Mouse (Mus musculus): ENCODE measurements around the gene Txndc16. TPM values are rescaled to one million over a fixed set of nuclear protein-coding genes. Genes with fewer than 3 reads are reported as not detected.
A peak's percentile ranks its signal among the peaks of the same experiment; 100 is the strongest.

The Txndc16 gene
- 14.1 and 16.0 TPM in 2 replicates for polyA plus RNA-seq (2014; fragmentation: Nextera tagmentation; extraction: Ambion mirVana)

DNA sequence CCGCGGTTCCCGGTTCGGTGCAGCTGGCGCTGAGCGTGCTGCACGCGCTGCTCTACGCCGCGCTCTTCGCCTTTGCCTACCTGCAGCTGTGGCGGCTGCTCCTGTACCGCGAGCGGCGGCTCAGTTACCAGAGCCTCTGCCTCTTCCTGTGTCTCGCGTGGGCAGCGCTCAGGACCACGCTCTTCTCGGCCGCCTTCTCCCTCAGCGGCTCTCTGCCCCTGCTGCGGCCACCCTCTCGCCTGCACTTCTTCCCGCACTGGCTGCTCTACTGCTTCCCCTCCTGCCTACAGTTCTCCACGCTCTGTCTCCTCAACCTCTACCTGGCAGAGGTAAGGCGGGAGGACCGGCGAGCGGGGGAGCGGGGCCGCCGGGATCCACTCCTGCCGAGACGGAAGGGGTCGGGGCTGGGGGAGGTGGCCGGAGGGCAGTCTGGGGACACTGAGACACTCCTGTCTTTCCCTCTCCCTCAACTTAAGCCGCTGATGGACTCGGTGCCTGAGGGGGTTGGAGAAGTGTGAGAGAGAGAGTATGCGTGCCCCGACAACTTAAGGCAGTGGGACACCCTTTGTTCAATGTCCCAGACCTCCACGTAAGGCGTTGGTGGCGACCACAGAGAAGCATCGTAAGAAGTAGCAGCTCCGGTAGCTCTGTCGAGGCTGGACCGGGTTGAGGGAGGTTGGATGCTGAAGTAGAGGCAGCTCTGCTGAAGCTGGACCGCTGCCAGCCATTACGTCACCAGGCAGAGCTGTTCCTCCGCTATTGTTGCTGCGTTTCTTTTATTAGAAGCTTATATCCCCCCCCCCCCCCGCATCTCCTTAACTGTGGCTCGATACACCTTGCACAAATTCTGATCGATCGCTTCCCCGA lies at the start of gene Txndc16:
TSS of gene Txndc16 (minus strand) at position 239 of the 867 bp plus-strand sequence.
- Histone ChIP-seq H3K4me2 (ENCODE audit: low read depth, severe bottlenecking) (peak within 1 kb of the TSS; percentile 93), H3K36me3 (ENCODE audit: control insufficient read depth, insufficient read depth, low read length) (no peaks in the 10 kb centered on the region), H3K9me3 (ENCODE audit: control insufficient read depth, low read length) (no peaks in the 10 kb centered on the region), H3K9ac (ENCODE audit: low read length) (peak within 1 kb of the TSS; percentile 85), H3K27ac (replicated peaks; ENCODE audit: low read depth, low read length) (peak within 1 kb of the TSS; percentile 87), H3K4me3 (ENCODE audit: low read depth, low read length) (peak within 1 kb of the TSS; percentile 76), H3K27me3 (ENCODE audit: control insufficient read depth, insufficient read depth, low read length) (no peaks in the 10 kb centered on the region), H3K4me1 (ENCODE audit: control insufficient read depth, insufficient read depth, low read length) (no peaks in the 10 kb centered on the region)
- peak; percentile 15 for ATAC-seq (ENCODE audit: insufficient number of reproducible peaks, low FRiP score, low TSS enrichment, low read depth)
- DNase-seq (ENCODE audit: low spot score), result peak; percentile 81
- WGBS, result under 1% methylated on average over 48 of the region's 59 CpGs

GRCm38 (mm10) chr14:45263831-45264592 lies 43.9 kb upstream of the Txndc16 start:
- no peaks in the 10 kb centered on the region for H3K9me3 ChIP-seq (ENCODE audit: control insufficient read depth, low read length)
- ATAC-seq (ENCODE audit: insufficient number of reproducible peaks, low FRiP score, low TSS enrichment, low read depth), result no peak
- H3K36me3 ChIP-seq (ENCODE audit: control insufficient read depth, insufficient read depth, low read length), result no peaks in the 10 kb centered on the region
- no peak for DNase-seq (ENCODE audit: low spot score)
- no peak overlapping the region for H3K9ac ChIP-seq (ENCODE audit: low read length)
- H3K4me1 ChIP-seq (ENCODE audit: control insufficient read depth, insufficient read depth, low read length), result no peaks in the 10 kb centered on the region
- 77% methylated on average over 3 of the region's 3 CpGs for WGBS
- no peaks in the 10 kb centered on the region for H3K27me3 ChIP-seq (ENCODE audit: control insufficient read depth, insufficient read depth, low read length)
- H3K4me2 ChIP-seq (ENCODE audit: low read depth, severe bottlenecking), result no peak overlapping the region
- H3K4me3 ChIP-seq (ENCODE audit: low read depth, low read length), result no peak overlapping the region
- no peak overlapping the region for H3K27ac ChIP-seq (replicated peaks; ENCODE audit: low read depth, low read length)

DNA sequence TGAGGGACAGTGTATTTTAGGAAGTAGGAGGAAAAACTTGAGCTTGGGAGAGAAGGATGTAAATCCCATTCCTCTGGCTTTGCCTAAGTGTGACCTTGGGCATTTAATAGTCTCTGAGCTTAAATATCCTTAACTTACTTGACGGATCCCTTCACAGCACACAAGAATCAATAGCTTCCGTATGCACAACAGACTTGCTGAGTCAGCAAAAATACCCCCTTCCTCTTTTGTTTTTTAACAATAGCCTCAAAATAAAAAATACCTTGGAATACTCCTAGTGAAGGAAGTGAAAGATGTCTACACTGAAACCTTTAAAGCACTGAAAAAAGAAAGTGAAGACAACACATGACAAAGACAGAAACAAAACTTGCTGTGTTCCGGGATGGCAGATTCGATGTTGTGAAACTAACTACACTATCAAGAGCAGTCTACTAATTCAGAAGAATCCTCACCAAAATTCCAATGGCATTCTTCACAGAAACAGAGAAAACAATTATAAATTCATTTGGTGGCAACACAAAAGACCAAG lies 31.5 kb upstream of the Txndc16 start:
- Histone ChIP-seq H3K36me3 (ENCODE audit: control insufficient read depth, insufficient read depth, low read length) (no peaks in the 10 kb centered on the region), H3K9ac (ENCODE audit: low read length) (no peak overlapping the region), H3K9me3 (ENCODE audit: control insufficient read depth, low read length) (no peaks in the 10 kb centered on the region), H3K27me3 (ENCODE audit: control insufficient read depth, insufficient read depth, low read length) (no peaks in the 10 kb centered on the region), H3K4me2 (ENCODE audit: low read depth, severe bottlenecking) (no peak overlapping the region), H3K27ac (replicated peaks; ENCODE audit: low read depth, low read length) (no peak overlapping the region), H3K4me1 (ENCODE audit: control insufficient read depth, insufficient read depth, low read length) (no peaks in the 10 kb centered on the region), H3K4me3 (ENCODE audit: low read depth, low read length) (no peak overlapping the region)
- WGBS, result 92% methylated on average over 4 of the region's 4 CpGs
- DNase-seq (ENCODE audit: low spot score), result no peak
- no peak for ATAC-seq (ENCODE audit: insufficient number of reproducible peaks, low FRiP score, low TSS enrichment, low read depth)

- Histone ChIP-seq H3K9me3 (ENCODE audit: control insufficient read depth, low read length) (no peaks in the 10 kb centered on the region), H3K27ac (replicated peaks; ENCODE audit: low read depth, low read length) (no peak overlapping the region), H3K4me3 (ENCODE audit: low read depth, low read length) (no peak overlapping the region), H3K9ac (ENCODE audit: low read length) (no peak overlapping the region), H3K36me3 (ENCODE audit: control insufficient read depth, insufficient read depth, low read length) (no peaks in the 10 kb centered on the region), H3K4me1 (ENCODE audit: control insufficient read depth, insufficient read depth, low read length) (no peaks in the 10 kb centered on the region), H3K27me3 (ENCODE audit: control insufficient read depth, insufficient read depth, low read length) (no peaks in the 10 kb centered on the region), H3K4me2 (ENCODE audit: low read depth, severe bottlenecking) (no peak overlapping the region)
- DNase-seq (ENCODE audit: low spot score) (no peak), ATAC-seq (ENCODE audit: insufficient number of reproducible peaks, low FRiP score, low TSS enrichment, low read depth) (no peak)
- WGBS, result 53% methylated on average over 1 of the region's 1 CpGs
Observed at GRCm38 (mm10) chr14:45241613-45242012, 21.5 kb upstream of the Txndc16 start.

GRCm38 (mm10) chr14:45239042-45239441 lies 18.9 kb upstream of the Txndc16 start:
- no peak for DNase-seq (ENCODE audit: low spot score)
- H3K4me2 ChIP-seq (ENCODE audit: low read depth, severe bottlenecking), result no peak overlapping the region
- no peaks in the 10 kb centered on the region for H3K4me1 ChIP-seq (ENCODE audit: control insufficient read depth, insufficient read depth, low read length)
- H3K36me3 ChIP-seq (ENCODE audit: control insufficient read depth, insufficient read depth, low read length), result no peaks in the 10 kb centered on the region
- WGBS, result 79% methylated on average over 2 of the region's 2 CpGs
- no peak overlapping the region for H3K4me3 ChIP-seq (ENCODE audit: low read depth, low read length)
- no peaks in the 10 kb centered on the region for H3K27me3 ChIP-seq (ENCODE audit: control insufficient read depth, insufficient read depth, low read length)
- H3K9me3 ChIP-seq (ENCODE audit: control insufficient read depth, low read length), result no peaks in the 10 kb centered on the region
- no peak for ATAC-seq (ENCODE audit: insufficient number of reproducible peaks, low FRiP score, low TSS enrichment, low read depth)
- no peak overlapping the region for H3K27ac ChIP-seq (replicated peaks; ENCODE audit: low read depth, low read length)
- H3K9ac ChIP-seq (ENCODE audit: low read length), result no peak overlapping the region

DNA sequence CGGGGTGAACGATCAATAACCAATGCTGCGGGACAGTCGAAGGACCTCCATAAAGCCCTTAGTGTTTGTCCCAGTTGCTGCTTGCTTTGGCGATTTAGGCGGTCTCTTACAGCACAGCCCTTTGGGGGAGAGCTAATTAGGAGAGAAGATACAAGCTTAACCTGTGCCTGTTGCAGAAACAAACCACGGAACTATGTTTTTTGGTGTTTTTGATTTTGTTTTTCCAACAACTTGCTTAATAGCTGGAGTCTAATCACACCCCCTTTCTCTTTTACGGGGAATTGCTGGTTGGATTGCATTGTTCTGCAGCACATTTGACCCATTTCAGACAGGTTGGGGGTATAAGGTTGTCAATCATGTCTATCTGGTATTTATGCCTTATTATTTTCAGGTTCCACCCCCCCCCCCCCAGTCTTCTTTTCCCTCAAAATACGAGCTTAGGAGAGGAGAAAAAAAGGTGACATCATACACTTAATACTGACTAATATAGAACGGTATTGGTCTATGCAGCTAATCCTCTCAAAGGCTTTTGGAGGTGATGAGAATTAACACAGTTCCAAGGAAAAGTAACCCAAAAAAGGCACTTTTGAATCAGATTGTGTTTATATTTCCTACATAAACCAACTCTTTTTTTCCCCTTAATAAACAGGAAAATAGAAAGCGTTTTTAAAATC lies 966 bp upstream of the Txndc16 start:
- Histone ChIP-seq H3K4me3 (ENCODE audit: low read depth, low read length) (peak overlapping the region; percentile 76), H3K27ac (replicated peaks; ENCODE audit: low read depth, low read length) (no peak overlapping the region), H3K36me3 (ENCODE audit: control insufficient read depth, insufficient read depth, low read length) (no peaks in the 10 kb centered on the region), H3K9me3 (ENCODE audit: control insufficient read depth, low read length) (no peaks in the 10 kb centered on the region), H3K9ac (ENCODE audit: low read length) (peak overlapping the region; percentile 85), H3K4me1 (ENCODE audit: control insufficient read depth, insufficient read depth, low read length) (no peaks in the 10 kb centered on the region), H3K27me3 (ENCODE audit: control insufficient read depth, insufficient read depth, low read length) (no peaks in the 10 kb centered on the region), H3K4me2 (ENCODE audit: low read depth, severe bottlenecking) (peak overlapping the region; percentile 93)
- WGBS, result 12% methylated on average over 11 of the region's 11 CpGs
- DNase-seq (ENCODE audit: low spot score) (no peak), ATAC-seq (ENCODE audit: insufficient number of reproducible peaks, low FRiP score, low TSS enrichment, low read depth) (no peak)

- WGBS, result under 1% methylated on average over 61 of the region's 86 CpGs
- DNase-seq (ENCODE audit: low spot score) (peak; percentile 98), ATAC-seq (ENCODE audit: insufficient number of reproducible peaks, low FRiP score, low TSS enrichment, low read depth) (peak; percentile 99)
- Histone ChIP-seq H3K9ac (ENCODE audit: low read length) (peak within 1 kb of the TSS; percentile 85), H3K27me3 (ENCODE audit: control insufficient read depth, insufficient read depth, low read length) (no peaks in the 10 kb centered on the region), H3K27ac (replicated peaks; ENCODE audit: low read depth, low read length) (peak within 1 kb of the TSS; percentile 87), H3K4me2 (ENCODE audit: low read depth, severe bottlenecking) (peak within 1 kb of the TSS; percentile 93), H3K4me3 (ENCODE audit: low read depth, low read length) (peak within 1 kb of the TSS; percentile 76), H3K36me3 (ENCODE audit: control insufficient read depth, insufficient read depth, low read length) (no peaks in the 10 kb centered on the region), H3K4me1 (ENCODE audit: control insufficient read depth, insufficient read depth, low read length) (no peaks in the 10 kb centered on the region), H3K9me3 (ENCODE audit: control insufficient read depth, low read length) (no peaks in the 10 kb centered on the region)
Observed at GRCm38 (mm10) chr14:45219281-45220089, 643 bp downstream of the Txndc16 start, which contains the start of gene Gpr137c. TSS of gene Gpr137c (plus strand) at chr14:45219717.

Data from limb, embryonic 11.5 days (tissue).